Mouse (Mus musculus): ENCODE measurements around the gene Ascc2. TPM values are rescaled to one million over a fixed set of nuclear protein-coding genes. Genes with fewer than 3 reads are reported as not detected.
A peak's percentile ranks its signal among the peaks of the same experiment; 100 is the strongest.

The Ascc2 gene
- polyA plus RNA-seq, 2 experiments = 32.6 to 33.3 TPM

DNA sequence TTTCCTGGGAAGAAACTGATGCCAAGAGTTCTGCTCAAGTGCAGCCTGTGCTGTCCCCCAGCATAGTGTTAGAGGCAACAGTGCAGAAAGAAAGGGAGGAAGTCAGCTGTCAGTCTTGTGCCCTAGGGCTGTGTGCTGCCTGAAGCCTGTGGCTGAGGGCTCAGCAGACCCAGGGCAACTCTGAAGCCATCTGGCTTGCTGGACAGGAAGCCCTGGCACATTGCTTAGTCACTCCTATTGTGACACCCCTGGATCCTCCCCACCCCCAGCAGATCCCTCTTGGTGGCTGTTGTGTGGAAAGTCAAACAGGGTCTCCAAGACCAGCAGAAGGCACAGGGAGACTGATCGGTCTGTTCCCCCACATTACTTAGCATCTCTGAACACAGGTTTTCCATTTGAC lies 37.0 kb downstream of the Ascc2 start:
- Histone ChIP-seq H3K36me3 (ENCODE audit: control insufficient read depth, insufficient read depth, low read length) (peaks cover 56% of the 10 kb centered on the region), H3K9me3 (ENCODE audit: control insufficient read depth, low read length) (no peaks in the 10 kb centered on the region), H3K4me3 (replicated peaks; ENCODE audit: low read length) (no peak overlapping the region), H3K27ac (replicated peaks; ENCODE audit: low read depth, low read length) (no peak overlapping the region), H3K4me1 (ENCODE audit: control insufficient read depth, insufficient read depth, low read length) (peaks cover 8% of the 10 kb centered on the region; the same call in 1 of the 2 replicates), H3K27me3 (ENCODE audit: control insufficient read depth, insufficient read depth, low read length) (no peaks in the 10 kb centered on the region), H3K9ac (ENCODE audit: low read depth, low read length, severe bottlenecking) (no peak overlapping the region), H3K4me2 (replicated peaks; ENCODE audit: low read depth, low read length, severe bottlenecking) (no peak overlapping the region)
- no peak for ATAC-seq (ENCODE audit: low FRiP score, low read depth)
- no peak for DNase-seq (ENCODE audit: low spot score)
- 100% methylated on average over 1 of the region's 1 CpGs for WGBS
- TF ChIP-seq POLR2A (IDR thresholded peaks at IDR 0.05; ENCODE audit: borderline replicate concordance, extremely low read depth, insufficient read depth, insufficient read length) = no peak

- ATAC-seq (ENCODE audit: low FRiP score, low read depth) = no peak
- peaks cover 54% of the 10 kb centered on the region for H3K36me3 ChIP-seq (ENCODE audit: control insufficient read depth, insufficient read depth, low read length)
- H3K27ac ChIP-seq (replicated peaks; ENCODE audit: low read depth, low read length) = no peak overlapping the region
- no peak overlapping the region for H3K4me3 ChIP-seq (replicated peaks; ENCODE audit: low read length)
- no peaks in the 10 kb centered on the region for H3K9me3 ChIP-seq (ENCODE audit: control insufficient read depth, low read length)
- H3K9ac ChIP-seq (ENCODE audit: low read depth, low read length, severe bottlenecking) = no peak overlapping the region
- no peaks in the 10 kb centered on the region for H3K27me3 ChIP-seq (ENCODE audit: control insufficient read depth, insufficient read depth, low read length)
- DNase-seq (ENCODE audit: low spot score) = no peak
- peaks cover 12% of the 10 kb centered on the region for H3K4me1 ChIP-seq (ENCODE audit: control insufficient read depth, insufficient read depth, low read length)
- WGBS = 79% methylated on average over 6 of the region's 6 CpGs
- TF ChIP-seq POLR2A (IDR thresholded peaks at IDR 0.05; ENCODE audit: borderline replicate concordance, extremely low read depth, insufficient read depth, insufficient read length) = no peak
- H3K4me2 ChIP-seq (replicated peaks; ENCODE audit: low read depth, low read length, severe bottlenecking) = no peak overlapping the region
Measured at GRCm38 (mm10) chr11:4675126-4675562, 37.6 kb downstream of the Ascc2 start.

DNA sequence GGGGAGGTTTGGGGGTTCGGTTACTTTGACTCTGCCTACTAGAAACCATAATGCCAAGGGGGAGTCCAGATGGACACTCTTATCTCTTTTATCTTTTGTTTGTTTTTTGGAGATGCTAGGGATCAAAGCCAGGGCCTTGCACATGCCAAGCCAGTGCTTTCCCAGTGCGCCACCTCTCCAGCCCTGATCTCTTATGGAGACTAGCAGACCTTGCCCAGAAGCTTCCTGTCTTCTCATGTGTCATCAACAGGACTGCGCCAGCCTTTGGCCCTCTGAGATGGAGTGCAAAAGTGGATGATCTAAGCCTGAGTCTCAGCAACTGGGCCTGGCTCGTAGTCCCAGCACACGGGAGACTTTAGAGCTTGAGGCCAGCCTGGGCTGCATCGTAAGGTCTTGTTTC lies 38.1 kb downstream of the Ascc2 start:
- ATAC-seq (ENCODE audit: low FRiP score, low read depth) = no peak
- Histone ChIP-seq H3K9ac (ENCODE audit: low read depth, low read length, severe bottlenecking) (no peak overlapping the region), H3K4me2 (replicated peaks; ENCODE audit: low read depth, low read length, severe bottlenecking) (no peak overlapping the region), H3K36me3 (ENCODE audit: control insufficient read depth, insufficient read depth, low read length) (peaks cover 53% of the 10 kb centered on the region), H3K4me1 (ENCODE audit: control insufficient read depth, insufficient read depth, low read length) (peaks cover 12% of the 10 kb centered on the region), H3K27me3 (ENCODE audit: control insufficient read depth, insufficient read depth, low read length) (no peaks in the 10 kb centered on the region), H3K4me3 (replicated peaks; ENCODE audit: low read length) (no peak overlapping the region), H3K9me3 (ENCODE audit: control insufficient read depth, low read length) (no peaks in the 10 kb centered on the region), H3K27ac (replicated peaks; ENCODE audit: low read depth, low read length) (no peak overlapping the region)
- TF ChIP-seq POLR2A (IDR thresholded peaks at IDR 0.05; ENCODE audit: borderline replicate concordance, extremely low read depth, insufficient read depth, insufficient read length) = no peak
- WGBS = 92% methylated on average over 6 of the region's 6 CpGs
- no peak for DNase-seq (ENCODE audit: low spot score)

DNA sequence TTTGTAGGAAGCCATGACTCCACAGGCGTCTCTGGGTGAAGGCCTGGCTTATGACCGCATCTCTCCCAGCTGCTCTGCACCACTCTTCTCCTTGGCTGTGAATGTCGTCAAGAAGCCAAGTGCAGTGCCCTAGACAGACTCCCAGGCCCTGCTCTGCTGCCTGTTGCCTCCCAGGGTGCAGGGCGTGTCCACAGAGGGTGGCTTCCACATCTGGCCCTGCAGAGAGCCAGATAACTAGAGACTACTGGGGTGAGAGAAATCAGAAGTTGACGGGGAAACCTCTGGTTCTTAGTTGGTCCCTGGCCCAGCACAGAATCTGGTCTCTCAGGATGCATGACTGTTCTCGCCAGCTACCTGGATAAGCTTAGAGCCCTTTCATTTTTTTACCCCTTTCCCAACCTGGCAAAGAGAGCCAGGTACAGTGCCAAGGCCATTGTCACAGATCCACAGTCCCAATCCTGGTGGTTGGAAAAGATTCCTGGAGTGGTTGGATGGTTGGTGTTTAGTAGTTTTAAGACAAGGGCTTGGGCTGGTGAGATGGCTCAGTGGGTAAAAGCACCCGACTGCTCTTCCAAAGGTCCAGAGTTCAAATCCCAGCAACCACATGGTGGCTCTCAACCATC lies 39.8 kb downstream of the Ascc2 start:
- Histone ChIP-seq H3K9me3 (ENCODE audit: control insufficient read depth, low read length) (no peaks in the 10 kb centered on the region), H3K27me3 (ENCODE audit: control insufficient read depth, insufficient read depth, low read length) (no peaks in the 10 kb centered on the region), H3K36me3 (ENCODE audit: control insufficient read depth, insufficient read depth, low read length) (peaks cover 63% of the 10 kb centered on the region), H3K4me1 (ENCODE audit: control insufficient read depth, insufficient read depth, low read length) (peaks cover 12% of the 10 kb centered on the region), H3K27ac (replicated peaks; ENCODE audit: low read depth, low read length) (no peak overlapping the region), H3K9ac (ENCODE audit: low read depth, low read length, severe bottlenecking) (no peak overlapping the region), H3K4me2 (replicated peaks; ENCODE audit: low read depth, low read length, severe bottlenecking) (no peak overlapping the region), H3K4me3 (replicated peaks; ENCODE audit: low read length) (no peak overlapping the region)
- DNase-seq (ENCODE audit: low spot score) = no peak
- WGBS = 83% methylated on average over 7 of the region's 7 CpGs
- ATAC-seq (ENCODE audit: low FRiP score, low read depth) = no peak
- no peak for TF ChIP-seq POLR2A (IDR thresholded peaks at IDR 0.05; ENCODE audit: borderline replicate concordance, extremely low read depth, insufficient read depth, insufficient read length)

DNA sequence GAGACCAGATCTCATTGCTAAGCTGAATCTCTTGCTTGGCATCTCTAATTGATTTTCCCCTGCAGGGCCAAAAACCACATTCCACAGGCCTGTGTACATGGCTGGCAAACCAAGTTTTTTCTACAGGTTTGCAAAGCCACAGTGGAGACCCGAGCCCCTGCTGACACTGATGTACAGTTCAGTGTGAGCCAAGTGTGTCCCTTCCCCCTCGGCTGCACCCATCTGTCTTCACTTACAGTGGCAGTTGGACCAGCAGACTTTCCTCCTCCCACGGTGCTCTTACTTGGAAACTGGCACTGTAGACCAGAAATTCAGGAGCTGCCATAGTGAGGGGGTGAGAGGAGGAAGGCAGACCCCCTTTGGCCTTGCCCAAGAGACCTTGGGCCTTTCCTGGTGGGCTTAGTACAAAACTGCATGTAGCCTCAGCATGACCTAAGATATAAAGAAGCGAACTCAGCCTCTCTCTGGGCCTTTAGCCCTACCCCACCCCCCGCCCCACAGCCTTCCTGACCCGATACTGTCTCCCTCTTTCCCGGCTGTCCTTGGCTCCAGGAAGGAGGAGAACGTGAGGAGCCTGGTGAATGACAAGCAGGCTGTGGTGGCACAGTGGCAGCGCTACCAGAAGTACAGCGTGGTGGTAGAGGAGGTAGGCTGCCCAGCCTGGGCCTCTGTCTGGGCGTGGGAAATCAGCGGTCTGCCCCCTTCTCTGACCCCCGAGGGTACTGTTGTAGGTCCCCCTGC lies 41.3 kb downstream of the Ascc2 start:
- peaks cover 12% of the 10 kb centered on the region for H3K4me1 ChIP-seq (ENCODE audit: control insufficient read depth, insufficient read depth, low read length)
- H3K27me3 ChIP-seq (ENCODE audit: control insufficient read depth, insufficient read depth, low read length) = no peaks in the 10 kb centered on the region
- no peak overlapping the region for H3K27ac ChIP-seq (replicated peaks; ENCODE audit: low read depth, low read length)
- no peak overlapping the region for H3K4me2 ChIP-seq (replicated peaks; ENCODE audit: low read depth, low read length, severe bottlenecking)
- TF ChIP-seq POLR2A (IDR thresholded peaks at IDR 0.05; ENCODE audit: borderline replicate concordance, extremely low read depth, insufficient read depth, insufficient read length) = no peak
- no peak overlapping the region for H3K4me3 ChIP-seq (replicated peaks; ENCODE audit: low read length)
- no peaks in the 10 kb centered on the region for H3K9me3 ChIP-seq (ENCODE audit: control insufficient read depth, low read length)
- H3K9ac ChIP-seq (ENCODE audit: low read depth, low read length, severe bottlenecking) = no peak overlapping the region
- ATAC-seq (ENCODE audit: low FRiP score, low read depth) = 0 out of 2 replicates have a peak, but pooled peaks have one; percentile 38
- peaks cover 66% of the 10 kb centered on the region for H3K36me3 ChIP-seq (ENCODE audit: control insufficient read depth, insufficient read depth, low read length)
- WGBS = 53% methylated on average over 13 of the region's 13 CpGs
- no peak for DNase-seq (ENCODE audit: low spot score)
